Mouse (Mus musculus) brown adipose tissue, adult 24 weeks (tissue): ENCODE data around the gene Olfr790. TPM values are rescaled to one million over a fixed set of nuclear protein-coding genes. Genes with fewer than 3 reads are reported as not detected.

Experiments used
- H3K27ac ChIP-seq: fragments of 200-500 bp; replicated peaks from 2 replicates; pipeline ENCODE4 v1.5.1; 2012; ENCODE audit warnings: low read depth, mild to moderate bottlenecking, low read length
- H3K4me1 ChIP-seq: fragments of 200-500 bp; 2 replicates; pipeline ENCODE4 v1.6.1; 2012; ENCODE audit warnings: low read length, mixed read lengths; ENCODE audit not compliant: control insufficient read depth, insufficient read depth, insufficient read length
- H3K4me3 ChIP-seq: fragments of 200-500 bp; 2 replicates; pipeline ENCODE4 v1.5.1; 2012; ENCODE audit warnings: low read depth, mild to moderate bottlenecking, low read length, moderate library complexity; ENCODE audit not compliant: insufficient read depth
- polyA plus RNA-seq: library from polyadenylated mRNA; stranded (reverse); fragments of >200 nt; gene quantifications from 2 replicates; pipeline ENCODE4 v1.2.4, GENCODE M21; 2012; ENCODE audit not compliant: missing spikeins, insufficient read depth, insufficient read length

Gene Olfr790
- not detected in 2 replicates for polyA plus RNA-seq

GRCm38 (mm10) chr10:129498192-129498591 lies at the start of gene Olfr790:
TSS of gene Olfr790 (plus strand) at chr10:129498492.
- Histone ChIP-seq H3K27ac (no peak within 1 kb of the TSS), H3K4me1 (no peaks in the 10 kb centered on the region), H3K4me3 (no peak within 1 kb of the TSS)

- no peak within 1 kb of the TSS for H3K27ac ChIP-seq
- H3K4me3 ChIP-seq: no peak within 1 kb of the TSS
- H3K4me1 ChIP-seq: no peaks in the 10 kb centered on the region
Measured at GRCm38 (mm10) chr10:129461562-129461961, 36.7 kb upstream of the Olfr790 start, which contains the start of gene Olfr787. TSS of gene Olfr787 (plus strand) at chr10:129461862.

- H3K27ac ChIP-seq: no peak within 1 kb of the TSS
- H3K4me1 ChIP-seq: no peaks in the 10 kb centered on the region
- H3K4me3 ChIP-seq: no peak within 1 kb of the TSS
Measured at GRCm38 (mm10) chr10:129470698-129471097, 27.6 kb upstream of the Olfr790 start, which contains the start of gene Olfr788. TSS of gene Olfr788 (plus strand) at chr10:129470998.

GRCm38 (mm10) chr10:129473256-129473655 lies 25.0 kb upstream of the Olfr790 start:
- Histone ChIP-seq H3K27ac (no peak overlapping the region), H3K4me1 (no peaks in the 10 kb centered on the region), H3K4me3 (no peak overlapping the region)

GRCm38 (mm10) chr10:129473723-129474122 lies 24.6 kb upstream of the Olfr790 start:
- no peak overlapping the region for H3K27ac ChIP-seq
- no peaks in the 10 kb centered on the region for H3K4me1 ChIP-seq
- no peak overlapping the region for H3K4me3 ChIP-seq

- no peak within 1 kb of the TSS for H3K4me3 ChIP-seq
- H3K27ac ChIP-seq: no peak within 1 kb of the TSS
- no peaks in the 10 kb centered on the region for H3K4me1 ChIP-seq
Measured at GRCm38 (mm10) chr10:129484452-129484851, 13.8 kb upstream of the Olfr790 start, which contains the start of gene Olfr789. TSS of gene Olfr789 (plus strand) at chr10:129484752.

GRCm38 (mm10) chr10:129490101-129490500 lies 8.2 kb upstream of the Olfr790 start:
- H3K27ac ChIP-seq: no peak overlapping the region
- H3K4me1 ChIP-seq: no peaks in the 10 kb centered on the region
- no peak overlapping the region for H3K4me3 ChIP-seq

- Histone ChIP-seq H3K27ac (no peak within 1 kb of the TSS), H3K4me1 (no peaks in the 10 kb centered on the region), H3K4me3 (no peak within 1 kb of the TSS)
Measured at GRCm38 (mm10) chr10:129521492-129521891, 23.2 kb downstream of the Olfr790 start, which contains the start of gene Olfr791. TSS of gene Olfr791 (plus strand) at chr10:129521792.

GRCm38 (mm10) chr10:129538862-129539261 lies 40.6 kb downstream of the Olfr790 start, which contains the start of gene Olfr792:
TSS of gene Olfr792 (plus strand) at chr10:129539162.
- no peak within 1 kb of the TSS for H3K4me3 ChIP-seq
- H3K4me1 ChIP-seq: no peaks in the 10 kb centered on the region
- H3K27ac ChIP-seq: no peak within 1 kb of the TSS

- no peaks in the 10 kb centered on the region for H3K4me1 ChIP-seq
- no peak overlapping the region for H3K27ac ChIP-seq
- no peak overlapping the region for H3K4me3 ChIP-seq
Measured at GRCm38 (mm10) chr10:129549354-129549753, 51.1 kb downstream of the Olfr790 start.

Other genes with a start within 250 kb of the Olfr790 start
- not detected in 2 replicates for gene Olfr776, start 239.4 kb upstream of the Olfr790 start, polyA plus RNA-seq
- gene Olfr777, start 227.0 kb upstream of the Olfr790 start, polyA plus RNA-seq: not detected in 2 replicates
- gene Olfr780, start 180.4 kb upstream of the Olfr790 start, polyA plus RNA-seq: not detected in 2 replicates
- not detected in 2 replicates for gene Olfr781, start 169.6 kb upstream of the Olfr790 start, polyA plus RNA-seq
- not detected in 2 replicates for gene Olfr782, start 149.6 kb upstream of the Olfr790 start, polyA plus RNA-seq
- gene Olfr784, start 114.4 kb upstream of the Olfr790 start, polyA plus RNA-seq: not detected in 2 replicates
- gene Olfr785, start 93.1 kb upstream of the Olfr790 start, polyA plus RNA-seq: not detected in 2 replicates
- not detected in 2 replicates for gene Olfr786, start 71.2 kb upstream of the Olfr790 start, polyA plus RNA-seq
- not detected in 2 replicates for gene Olfr787, start 36.6 kb upstream of the Olfr790 start, polyA plus RNA-seq
- gene Olfr788, start 27.5 kb upstream of the Olfr790 start, polyA plus RNA-seq: not detected in 2 replicates
- not detected in 2 replicates for gene Olfr789, start 13.7 kb upstream of the Olfr790 start, polyA plus RNA-seq
- gene Olfr791, start 23.3 kb downstream of the Olfr790 start, polyA plus RNA-seq: not detected in 2 replicates
- gene Olfr792, start 40.7 kb downstream of the Olfr790 start, polyA plus RNA-seq: not detected in 2 replicates
- gene Olfr794, start 69.2 kb downstream of the Olfr790 start, polyA plus RNA-seq: not detected in 2 replicates
- not detected in 2 replicates for gene Olfr796, start 114.1 kb downstream of the Olfr790 start, polyA plus RNA-seq
- not detected in 2 replicates for gene Olfr798, start 129.4 kb downstream of the Olfr790 start, polyA plus RNA-seq
- not detected in 2 replicates for gene Olfr799, start 139.0 kb downstream of the Olfr790 start, polyA plus RNA-seq
- gene Olfr800, start 159.2 kb downstream of the Olfr790 start, polyA plus RNA-seq: not detected in 2 replicates
- gene Olfr801, start 175.4 kb downstream of the Olfr790 start, polyA plus RNA-seq: not detected in 2 replicates
- not detected in 2 replicates for gene Olfr802, start 189.7 kb downstream of the Olfr790 start, polyA plus RNA-seq
- gene Olfr803, start 195.8 kb downstream of the Olfr790 start, polyA plus RNA-seq: not detected in 2 replicates
- not detected in 2 replicates for gene Olfr804, start 204.7 kb downstream of the Olfr790 start, polyA plus RNA-seq
- not detected in 2 replicates for gene Olfr805, start 230.9 kb downstream of the Olfr790 start, polyA plus RNA-seq
- not detected in 2 replicates for gene Olfr806, start 243.4 kb downstream of the Olfr790 start, polyA plus RNA-seq